Mouse (Mus musculus) MEL (cell line): ENCODE measurements around the gene Siae. TPM values are rescaled to one million over a fixed set of nuclear protein-coding genes. Genes with fewer than 3 reads are reported as not detected.

Source experiments
- DNase-seq: peaks from one replicate; pipeline ENCODE4 v3.0.0; 2011; ENCODE audit warnings: low read depth, low spot score
- H3K27ac ChIP-seq: 2 replicates; pipeline ENCODE4 v1.5.1; 2012; ENCODE audit warnings: low read depth, mild to moderate bottlenecking, control low read depth, low read length, moderate library complexity; ENCODE audit not compliant: control insufficient read depth
- H3K27me3 ChIP-seq, 2 experiments: fragments of 150-350 bp in 1 of 2; sonication (generic) in 1 of 2; 2 replicates each; pipeline ENCODE4 v1.6.1; 2012; ENCODE audit warnings: low read length in 2 of 2, mild to moderate bottlenecking in 2 of 2, improper control_type of control experiment in 1 of 2, moderate library complexity in 1 of 2; ENCODE audit not compliant: insufficient read depth in 2 of 2, control insufficient read depth in 1 of 2
- H3K36me3 ChIP-seq, 2 experiments: 2 replicates each; pipeline ENCODE4 v1.6.1; 2012 to 2014; ENCODE audit warnings: low read length in 2 of 2, improper control_type of control experiment in 1 of 2, inconsistent platforms in 1 of 2, mild to moderate bottlenecking in 1 of 2; ENCODE audit not compliant: insufficient read depth in 2 of 2, control insufficient read depth in 1 of 2
- H3K4me1 ChIP-seq, 2 experiments: fragments of 150-350 bp in 1 of 2; sonication (generic) in 1 of 2; 2 replicates each; pipeline ENCODE4 v1.6.1; 2012; ENCODE audit warnings: low read length in 2 of 2, improper control_type of control experiment in 1 of 2, mild to moderate bottlenecking in 1 of 2; ENCODE audit not compliant: insufficient read depth in 2 of 2, control insufficient read depth in 1 of 2
- H3K4me3 ChIP-seq, 2 experiments: fragments of 150-350 bp in 1 of 2; sonication (generic) in 1 of 2; 2 replicates each; pipeline ENCODE4 v1.5.1; 2012; ENCODE audit warnings: low read depth in 2 of 2, low read length in 2 of 2, mild to moderate bottlenecking in 2 of 2, moderate library complexity in 2 of 2, control low read depth in 1 of 2, improper control_type of control experiment in 1 of 2; ENCODE audit not compliant: control insufficient read depth in 1 of 2, insufficient read depth in 1 of 2
- H3K79me2 ChIP-seq: 2 replicates; pipeline ENCODE4 v1.6.1; 2012; ENCODE audit warnings: mild to moderate bottlenecking, low read length, moderate library complexity; ENCODE audit not compliant: control insufficient read depth, poor library complexity, insufficient read depth
- H3K9ac ChIP-seq: 2 replicates; pipeline ENCODE4 v1.6.1; 2012; ENCODE audit warnings: low read depth, mild to moderate bottlenecking, control low read depth, low read length, moderate library complexity; ENCODE audit not compliant: control insufficient read depth, poor library complexity, severe bottlenecking
- H3K9me3 ChIP-seq: fragments of 150-350 bp; sonication (generic); replicated peaks from 2 replicates; pipeline ENCODE4 v1.6.1; 2012; ENCODE audit warnings: mild to moderate bottlenecking, low read length, improper control_type of control experiment, moderate library complexity; ENCODE audit not compliant: insufficient read depth
- BHLHE40 ChIP-seq: IDR thresholded peaks from 2 replicates; pipeline ENCODE4 v1.6.1; 2012; ENCODE audit warnings: low read depth, mild to moderate bottlenecking, inconsistent platforms, low read length, improper control_type of control experiment, borderline replicate concordance
- CTCF ChIP-seq, 3 experiments: IDR thresholded peaks in 2 of 3; conservative IDR thresholded peaks in 1 of 3; 2 replicates each; pipeline ENCODE4 v1.5.1; 2011 to 2012; ENCODE audit warnings: low read length in 3 of 3, low read depth in 2 of 3, mild to moderate bottlenecking in 2 of 3, improper control_type of control experiment in 1 of 3, inconsistent platforms in 1 of 3, mixed read lengths in 1 of 3, moderate library complexity in 1 of 3; ENCODE audit not compliant: control insufficient read depth in 1 of 3, insufficient read depth in 1 of 3, poor library complexity in 1 of 3, severe bottlenecking in 1 of 3
- ELF1 ChIP-seq: IDR thresholded peaks from 2 replicates; pipeline ENCODE4 v1.6.1; 2014; ENCODE audit warnings: low read depth, mild to moderate bottlenecking, inconsistent platforms, low read length, improper control_type of control experiment, moderate library complexity
- KAT2A ChIP-seq: conservative IDR thresholded peaks from 2 replicates; pipeline ENCODE4 v1.6.1; 2012; ENCODE audit warnings: low read depth, low read length, improper control_type of control experiment, inconsistent platforms
- MAX ChIP-seq: IDR thresholded peaks from 2 replicates; pipeline ENCODE4 v1.6.1; 2011; ENCODE audit warnings: low read length, improper control_type of control experiment
- MAZ ChIP-seq: IDR thresholded peaks from 2 replicates; pipeline ENCODE4 v1.6.1; 2012; ENCODE audit warnings: low read depth, mild to moderate bottlenecking, inconsistent platforms, low read length, improper control_type of control experiment
- MEF2A ChIP-seq: IDR thresholded peaks from 2 replicates; pipeline ENCODE4 v1.6.1; 2014; ENCODE audit warnings: low read depth, mild to moderate bottlenecking, inconsistent platforms, low read length, improper control_type of control experiment; ENCODE audit not compliant: poor library complexity, insufficient replicate concordance, severe bottlenecking; ENCODE audit errors: extremely low read depth
- MXI1 ChIP-seq: IDR thresholded peaks from 2 replicates; pipeline ENCODE4 v1.6.1; 2011; ENCODE audit warnings: mild to moderate bottlenecking, low read depth, low read length, improper control_type of control experiment
- MYC ChIP-seq: IDR thresholded peaks from 2 replicates; pipeline ENCODE4 v1.6.1; 2011; ENCODE audit warnings: low read depth, mild to moderate bottlenecking, low read length, improper control_type of control experiment, moderate library complexity
- NRF1 ChIP-seq: IDR thresholded peaks from 2 replicates; pipeline ENCODE4 v1.6.1; 2014; ENCODE audit warnings: low read depth, mild to moderate bottlenecking, inconsistent platforms, low read length, improper control_type of control experiment, moderate library complexity; ENCODE audit not compliant: poor library complexity, insufficient read depth, severe bottlenecking
- POLR2A ChIP-seq, 2 experiments: IDR thresholded peaks; 2 replicates each; pipeline ENCODE4 v1.6.1; 2011 to 2012; ENCODE audit warnings: low read length in 2 of 2, mild to moderate bottlenecking in 2 of 2, control low read depth in 1 of 2, improper control_type of control experiment in 1 of 2, low read depth in 1 of 2, moderate library complexity in 1 of 2; ENCODE audit not compliant: control insufficient read depth in 1 of 2, insufficient read depth in 1 of 2, poor library complexity in 1 of 2
- POLR2AphosphoS2 ChIP-seq: IDR thresholded peaks from 2 replicates; pipeline ENCODE4 v1.6.1; 2011; ENCODE audit warnings: low read length, improper control_type of control experiment
- RAD21 ChIP-seq: IDR thresholded peaks from 2 replicates; pipeline ENCODE4 v1.6.1; 2011; ENCODE audit warnings: mild to moderate bottlenecking, low read depth, low read length, improper control_type of control experiment
- RCOR1 ChIP-seq: IDR thresholded peaks from 2 replicates; pipeline ENCODE4 v1.6.1; 2012; ENCODE audit warnings: low read depth, mild to moderate bottlenecking, inconsistent platforms, low read length, improper control_type of control experiment
- SIN3A ChIP-seq: IDR thresholded peaks from 2 replicates; pipeline ENCODE4 v1.6.1; 2012; ENCODE audit warnings: low read length, improper control_type of control experiment, inconsistent platforms
- SMC3 ChIP-seq: IDR thresholded peaks from 2 replicates; pipeline ENCODE4 v1.6.1; 2011; ENCODE audit warnings: low read depth, low read length, improper control_type of control experiment
- USF1 ChIP-seq: IDR thresholded peaks from 2 replicates; pipeline ENCODE4 v1.6.1; 2014; ENCODE audit warnings: low read depth, mild to moderate bottlenecking, inconsistent platforms, low read length, improper control_type of control experiment, moderate library complexity
- ZC3H11A ChIP-seq: IDR thresholded peaks from 2 replicates; pipeline ENCODE4 v1.6.1; 2012; ENCODE audit warnings: low read depth, mild to moderate bottlenecking, inconsistent platforms, low read length, improper control_type of control experiment
- ZKSCAN1 ChIP-seq: IDR thresholded peaks from 2 replicates; pipeline ENCODE4 v1.6.1; 2012; ENCODE audit warnings: low read depth, mild to moderate bottlenecking, inconsistent platforms, low read length, improper control_type of control experiment, moderate library complexity
- ZMIZ1 ChIP-seq: IDR thresholded peaks from 2 replicates; pipeline ENCODE4 v1.6.1; 2012; ENCODE audit warnings: low read depth, mild to moderate bottlenecking, inconsistent platforms, low read length, improper control_type of control experiment, moderate library complexity
- ZNF384 ChIP-seq: IDR thresholded peaks from 2 replicates; pipeline ENCODE4 v1.6.1; 2012; ENCODE audit warnings: low read depth, mild to moderate bottlenecking, inconsistent platforms, low read length, improper control_type of control experiment
- polyA plus RNA-seq, 2 experiments: library from polyadenylated mRNA; stranded (reverse) in 1 of 2; unstranded in 1 of 2; fragments of >175 nt in 1 of 2; fragments of >200 nt in 1 of 2; gene quantifications; 2 replicates each; pipeline versions ENCODE4 v1.2.1 to v1.2.4; 2012; ENCODE audit warnings: low replicate concordance in 2 of 2, low read depth in 1 of 2; ENCODE audit not compliant: insufficient read length in 2 of 2, insufficient read depth in 1 of 2, missing spikeins in 1 of 2
- total RNA-seq: library from RNA; depleted of rRNA; stranded (reverse); fragments of 300-350 nt; gene quantifications from 2 replicates; pipeline ENCODE4 v1.2.3, GENCODE M21; 2012

Gene Siae
- total and polyA plus RNA-seq, 3 experiments = 4.9 to 9.2 TPM; not detected in 1

DNA sequence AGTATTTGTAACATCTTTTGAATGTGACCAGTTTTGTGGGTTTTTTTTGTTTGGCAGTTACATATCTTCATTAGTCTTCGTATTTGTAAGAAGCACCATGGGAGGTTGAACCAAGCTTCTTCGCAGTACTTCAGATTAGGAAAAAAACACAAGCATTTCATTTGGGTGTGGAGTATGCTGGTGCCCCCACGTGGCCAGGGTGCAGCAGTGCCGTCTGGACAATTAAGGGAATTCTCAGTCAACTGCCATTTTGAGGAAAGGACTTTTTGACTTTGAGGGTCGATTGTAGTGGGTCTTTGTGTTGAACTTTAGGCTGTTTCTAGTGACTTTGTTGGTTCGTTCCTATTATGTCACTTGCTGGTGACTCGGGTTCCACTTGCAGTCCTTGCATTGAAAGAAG lies 80.8 kb downstream of the Siae start:
- H3K36me3 ChIP-seq = no peaks in the 10 kb centered on the region
- H3K4me3 ChIP-seq = no peak overlapping the region
- H3K9ac ChIP-seq = no peak overlapping the region
- no peaks in the 10 kb centered on the region for H3K9me3 ChIP-seq
- TF ChIP-seq ZKSCAN1 (no peak), POLR2AphosphoS2 (no peak), ZC3H11A (peak; percentile 84), BHLHE40 (no peak), MEF2A (no peak), ELF1 (no peak), MYC (no peak), KAT2A (no peak), MAZ (no peak), NRF1 (no peak), POLR2A (IDR thresholded peaks at IDR 0.05; ENCODE audit: control insufficient read depth in 1 of 2, insufficient read depth in 1 of 2, low read depth in 1 of 2, low read length in 2 of 2, poor library complexity in 1 of 2) (no peak), ZMIZ1 (no peak), RAD21 (peak; percentile 87), SIN3A (no peak), SMC3 (peak; percentile 92), RCOR1 (no peak), USF1 (0 out of 2 replicates have a peak, but pooled peaks have one; percentile 30), MAX (peak; percentile 65; the same call in 1 of the 2 replicates), CTCF (IDR thresholded peaks at IDR 0.05 in 2 of 3, conservative IDR thresholded peaks at IDR 0.05 in 1 of 3; ENCODE audit: control insufficient read depth in 1 of 3, insufficient read depth in 1 of 3, low read depth in 2 of 3, low read length in 3 of 3, poor library complexity in 1 of 3, severe bottlenecking in 1 of 3) (peak; percentile 79 to 90 (median 87)), MXI1 (no peak), ZNF384 (peak; percentile 81)
- TF ChIP-seq, all 39 proteins: peak for 7
- Histone ChIP-seq H3K27me3 (no peaks in the 10 kb centered on the region), H3K79me2 (no peaks in the 10 kb centered on the region), H3K27ac (no peak overlapping the region), H3K4me1 (no peaks in the 10 kb centered on the region)
- peak; percentile 76 for DNase-seq
